Mouse (Mus musculus) embryonic facial prominence, embryonic 12.5 days (tissue): ENCODE measurements around the gene Vwa8. TPM values are rescaled to one million over a fixed set of nuclear protein-coding genes. Genes with fewer than 3 reads are reported as not detected.

ENCODE experiments used
- ATAC-seq: fragments of 200-750 bp; cut with Nextera tagmentation; 2 replicates; pipeline ENCODE4 v1.8.0; 2017; ENCODE audit not compliant: insufficient number of reproducible peaks, insufficient read depth, low FRiP score, low TSS enrichment
- H3K27ac ChIP-seq: fragments of 300-500 bp; sonication (generic); 2 replicates; pipeline ENCODE4 v1.5.1; 2016; ENCODE audit warnings: mild to moderate bottlenecking
- H3K27me3 ChIP-seq: fragments of 300-500 bp; sonication (generic); 2 replicates; pipeline ENCODE4 v1.6.1; 2016; ENCODE audit warnings: mild to moderate bottlenecking, moderate library complexity
- H3K36me3 ChIP-seq: fragments of 300-500 bp; sonication (generic); 2 replicates; pipeline ENCODE4 v1.6.1; 2016; ENCODE audit warnings: mild to moderate bottlenecking
- H3K4me1 ChIP-seq: fragments of 300-500 bp; sonication (generic); 2 replicates; pipeline ENCODE4 v1.6.1; 2016
- H3K4me2 ChIP-seq: fragments of 300-500 bp; sonication (generic); replicated peaks from 2 replicates; pipeline ENCODE4 v1.6.1; 2016; ENCODE audit warnings: mild to moderate bottlenecking, moderate library complexity
- H3K4me3 ChIP-seq: fragments of 300-500 bp; sonication (generic); 2 replicates; pipeline ENCODE4 v1.5.1; 2016; ENCODE audit warnings: mild to moderate bottlenecking
- H3K9ac ChIP-seq: fragments of 300-500 bp; sonication (generic); 2 replicates; pipeline ENCODE4 v1.6.1; 2016; ENCODE audit warnings: mild to moderate bottlenecking, moderate library complexity
- H3K9me3 ChIP-seq: fragments of 300-500 bp; sonication (generic); 2 replicates; pipeline ENCODE4 v1.6.1; 2016; ENCODE audit warnings: mild to moderate bottlenecking, moderate library complexity
- WGBS: fragments of 180-500 bp; shearing (Covaris S2); methylation state at CpG from one replicate; pipeline ENCODE4 v1.1.7; 2016; 5-methylcytosine and 5-hydroxymethylcytosine counted together
- polyA plus RNA-seq: library from polyadenylated mRNA; unstranded; fragments of >200 nt; fragmentation: Nextera tagmentation; extraction: Ambion mirVana; gene quantifications from 2 replicates; pipeline ENCODE4 v1.2.1, GENCODE M21; 2016

The Vwa8 gene
- polyA plus RNA-seq, 1 experiment from 2014 or later: 10.6 TPM

DNA sequence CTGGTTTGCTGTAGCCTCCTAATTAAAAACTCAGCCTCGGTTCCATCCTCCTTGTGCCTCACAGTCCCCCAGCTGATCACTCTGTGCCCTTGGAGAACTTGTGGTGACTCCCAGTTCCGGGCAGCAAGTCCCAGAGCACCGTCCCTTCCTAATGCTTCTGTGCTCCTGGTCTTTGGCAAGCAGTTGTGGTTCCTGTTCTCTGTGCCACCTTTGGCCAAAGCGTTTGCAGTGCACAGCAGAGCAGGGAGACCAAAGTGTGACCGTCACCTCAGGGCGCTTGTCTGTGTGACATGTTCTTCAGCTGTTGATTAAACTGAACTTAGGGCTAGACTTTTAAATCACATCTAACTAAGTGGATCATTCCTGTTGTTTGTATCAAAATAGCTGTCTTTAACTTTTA is 199.1 kb downstream of the Vwa8 start:
- Histone ChIP-seq H3K9me3 (no peaks in the 10 kb centered on the region), H3K27me3 (no peaks in the 10 kb centered on the region), H3K4me2 (no peak overlapping the region), H3K9ac (no peak overlapping the region), H3K36me3 (no peaks in the 10 kb centered on the region), H3K4me3 (no peak overlapping the region), H3K4me1 (no peaks in the 10 kb centered on the region), H3K27ac (no peak overlapping the region)
- no peak for ATAC-seq
- 82% methylated on average over 6 of the region's 6 CpGs for WGBS

DNA sequence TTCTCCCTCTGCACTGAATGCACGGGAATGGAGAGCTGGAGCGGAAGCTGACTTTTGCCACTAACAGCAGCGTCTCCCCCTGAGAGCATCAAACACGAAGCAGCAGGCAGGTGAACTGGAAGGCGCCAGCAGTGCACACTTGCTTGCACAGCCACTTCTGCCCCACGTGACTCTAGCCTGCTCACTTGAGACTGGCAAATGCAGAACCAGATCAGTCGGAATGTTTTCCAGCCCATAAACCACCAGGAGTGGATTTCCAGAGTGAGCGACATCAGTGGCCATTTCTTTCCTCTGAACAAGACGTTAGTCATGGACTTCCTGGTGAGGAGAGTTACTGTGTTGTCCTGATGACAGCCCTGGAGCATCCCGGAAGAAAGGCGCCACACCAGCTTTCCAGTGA is 200.7 kb downstream of the Vwa8 start:
- Histone ChIP-seq H3K4me3 (no peak overlapping the region), H3K27ac (no peak overlapping the region), H3K9me3 (no peaks in the 10 kb centered on the region), H3K9ac (no peak overlapping the region), H3K4me1 (no peaks in the 10 kb centered on the region), H3K27me3 (no peaks in the 10 kb centered on the region), H3K4me2 (no peak overlapping the region), H3K36me3 (no peaks in the 10 kb centered on the region)
- ATAC-seq: no peak
- WGBS: 70% methylated on average over 11 of the region's 11 CpGs

DNA sequence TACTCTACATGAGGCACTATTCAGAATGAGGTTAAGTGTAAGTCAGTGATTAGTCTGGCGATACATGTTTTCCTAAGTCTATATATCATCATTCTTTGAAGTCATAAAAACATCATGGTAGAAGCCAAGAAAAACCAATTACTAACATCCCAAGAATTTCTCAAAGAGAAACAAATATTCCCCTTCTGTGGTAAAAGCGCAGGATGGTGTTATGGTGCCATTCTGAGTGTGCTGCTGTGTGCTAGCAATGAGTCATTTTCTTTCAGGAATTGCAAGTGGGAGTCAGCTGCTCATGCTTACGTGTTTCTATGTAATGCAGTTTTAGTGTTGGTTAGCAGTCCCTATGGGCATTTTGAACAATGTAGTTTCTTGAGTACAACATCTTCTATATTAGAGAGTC is 216.8 kb downstream of the Vwa8 start:
- no peaks in the 10 kb centered on the region for H3K4me1 ChIP-seq
- no peaks in the 10 kb centered on the region for H3K27me3 ChIP-seq
- no peak overlapping the region for H3K4me3 ChIP-seq
- no peak overlapping the region for H3K4me2 ChIP-seq
- no peak overlapping the region for H3K27ac ChIP-seq
- WGBS: 90% methylated on average over 3 of the region's 3 CpGs
- H3K9ac ChIP-seq: no peak overlapping the region
- H3K36me3 ChIP-seq: no peaks in the 10 kb centered on the region
- H3K9me3 ChIP-seq: no peaks in the 10 kb centered on the region
- no peak for ATAC-seq

DNA sequence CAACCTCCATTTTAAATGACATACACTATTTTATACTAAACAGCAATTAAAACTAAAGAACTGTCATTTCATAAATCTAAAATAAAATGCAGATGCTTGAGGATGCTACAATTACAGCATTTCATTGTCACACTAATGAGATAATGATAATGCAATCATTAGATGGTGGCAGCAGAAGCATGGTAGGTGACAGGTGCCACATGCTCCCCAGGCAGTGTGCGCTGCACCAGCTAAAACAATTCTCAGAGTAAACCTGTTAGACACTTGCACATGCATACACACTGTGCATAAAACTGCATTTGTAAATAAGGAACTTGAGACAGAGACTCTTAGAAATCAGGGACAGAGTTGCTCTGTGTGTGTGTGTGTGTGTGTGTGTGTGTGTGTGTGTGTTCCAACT is 220.7 kb downstream of the Vwa8 start:
- no peak overlapping the region for H3K4me2 ChIP-seq
- no peaks in the 10 kb centered on the region for H3K27me3 ChIP-seq
- ATAC-seq: no peak
- H3K36me3 ChIP-seq: no peaks in the 10 kb centered on the region
- H3K4me3 ChIP-seq: no peak overlapping the region
- 0 out of 2 replicates have a peak, but pooled peaks cover 4% of the 10 kb centered on the region for H3K4me1 ChIP-seq
- no peaks in the 10 kb centered on the region for H3K9me3 ChIP-seq
- H3K27ac ChIP-seq: no peak overlapping the region
- no peak overlapping the region for H3K9ac ChIP-seq
- WGBS: 98% methylated on average over 1 of the region's 1 CpGs

DNA sequence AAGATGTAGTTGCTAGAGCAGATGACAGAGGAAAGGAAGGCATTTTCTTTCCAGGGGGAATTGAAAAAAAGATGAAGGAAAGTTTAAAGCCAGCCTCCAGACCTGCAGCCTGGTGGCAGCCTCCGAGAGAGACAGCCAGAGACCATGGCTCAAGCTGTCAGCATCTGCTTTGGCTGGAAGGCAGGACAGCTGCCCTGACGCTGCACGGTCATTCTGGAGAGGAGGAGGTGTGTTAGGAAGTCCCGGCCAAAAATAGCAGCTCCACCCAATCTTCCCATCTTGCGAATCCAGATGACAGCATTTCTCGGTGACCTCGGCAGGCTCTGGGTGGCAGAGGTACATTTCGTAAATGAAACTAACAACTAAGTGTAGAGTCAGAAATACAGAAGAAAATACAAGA is 225.9 kb downstream of the Vwa8 start:
- 72% methylated on average over 8 of the region's 8 CpGs for WGBS
- no peaks in the 10 kb centered on the region for H3K27me3 ChIP-seq
- H3K9ac ChIP-seq: no peak overlapping the region

DNA sequence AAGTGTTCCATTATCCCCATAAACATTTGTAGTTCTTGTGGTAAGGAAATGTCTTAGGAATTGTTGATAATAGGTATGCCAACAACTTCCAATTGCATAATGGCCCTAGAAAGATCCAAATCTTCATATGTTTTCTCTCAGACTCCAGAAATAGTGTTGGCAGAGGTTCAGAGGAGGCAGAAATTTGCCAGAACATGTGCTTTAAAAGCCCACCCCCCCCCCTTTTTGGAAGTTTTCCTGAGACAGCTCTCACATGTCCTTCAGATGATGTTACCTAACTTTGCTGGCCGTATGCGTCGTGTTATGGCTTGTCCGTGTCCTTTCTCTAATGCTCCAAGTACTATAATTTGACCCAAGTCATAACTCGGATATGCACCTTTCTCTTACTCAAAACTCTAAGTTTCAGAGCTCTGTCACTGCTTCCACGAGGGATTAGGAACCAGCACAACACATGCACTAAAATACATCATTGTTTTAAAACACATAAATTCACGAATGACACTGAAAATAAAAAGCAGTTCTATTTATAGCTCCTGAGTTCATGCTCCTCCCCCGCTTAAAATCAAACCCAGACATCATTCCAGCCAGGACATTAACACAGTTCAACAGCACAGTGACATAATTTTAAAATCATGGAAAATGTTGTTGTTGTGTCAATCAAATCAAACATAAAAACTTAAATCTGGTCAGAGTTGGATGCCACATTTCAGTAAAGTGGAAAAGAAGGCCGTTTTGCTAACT is 227.9 kb downstream of the Vwa8 start:
- WGBS: 43% methylated on average over 9 of the region's 9 CpGs
- Histone ChIP-seq H3K9me3 (no peaks in the 10 kb centered on the region), H3K4me2 (no peak overlapping the region), H3K4me3 (no peak overlapping the region), H3K4me1 (peaks cover 17% of the 10 kb centered on the region; the same call in 1 of the 2 replicates), H3K27me3 (no peaks in the 10 kb centered on the region), H3K36me3 (no peaks in the 10 kb centered on the region), H3K9ac (no peak overlapping the region), H3K27ac (peak overlapping the region; percentile 63)
- no peak for ATAC-seq

More for the DNA sequence above, 225.9 kb downstream of the Vwa8 start:
- no peak overlapping the region for H3K4me3 ChIP-seq
- no peaks in the 10 kb centered on the region for H3K36me3 ChIP-seq
- H3K4me2 ChIP-seq: no peak overlapping the region
- H3K27ac ChIP-seq: no peak overlapping the region
- no peak for ATAC-seq
- peaks cover 17% of the 10 kb centered on the region; the same call in 1 of the 2 replicates for H3K4me1 ChIP-seq
- no peaks in the 10 kb centered on the region for H3K9me3 ChIP-seq

DNA sequence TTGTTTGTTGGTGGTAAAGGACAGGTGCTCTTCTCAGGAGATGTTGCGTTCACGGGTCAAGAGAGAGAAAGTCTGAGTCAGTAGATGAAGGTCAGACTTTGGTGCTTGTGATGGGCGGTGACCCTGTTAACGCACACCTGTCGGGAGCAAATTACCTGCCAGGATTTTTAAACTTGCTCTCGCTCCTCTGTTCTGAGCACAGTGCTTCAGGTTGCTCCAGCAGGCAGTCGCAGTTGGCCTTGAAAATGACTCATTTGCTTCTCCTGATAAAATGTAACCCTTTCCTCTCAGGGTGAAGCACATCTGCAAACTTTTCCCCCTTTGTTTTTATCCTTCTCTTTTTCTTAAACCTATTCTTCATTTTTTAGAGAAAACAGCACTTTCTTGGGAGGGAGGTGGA is 234.7 kb downstream of the Vwa8 start:
- Histone ChIP-seq H3K36me3 (no peaks in the 10 kb centered on the region), H3K27me3 (no peaks in the 10 kb centered on the region), H3K4me1 (peaks cover 9% of the 10 kb centered on the region; the same call in 1 of the 2 replicates), H3K9ac (no peak overlapping the region), H3K9me3 (no peaks in the 10 kb centered on the region), H3K27ac (no peak overlapping the region), H3K4me2 (no peak overlapping the region), H3K4me3 (no peak overlapping the region)
- 66% methylated on average over 7 of the region's 7 CpGs for WGBS
- no peak for ATAC-seq

DNA sequence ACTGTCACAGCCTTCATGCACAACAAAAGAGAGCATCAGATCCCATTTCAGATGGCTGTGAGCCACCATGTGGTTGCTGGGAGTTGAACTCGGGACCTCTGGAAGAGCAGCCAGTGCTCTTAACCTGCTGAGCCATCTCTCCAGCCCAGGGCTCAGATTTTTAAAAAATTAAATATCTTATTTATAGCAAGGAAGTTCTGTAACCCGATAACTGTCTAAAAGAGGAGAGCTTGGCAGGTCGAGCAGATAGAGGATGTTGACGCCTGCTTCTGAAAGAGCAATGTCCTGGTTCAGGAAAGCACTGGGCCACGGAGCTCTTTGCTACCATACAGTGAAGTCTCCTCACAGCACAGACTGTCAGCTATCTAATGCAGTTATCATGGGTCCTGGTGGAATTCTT is 237.2 kb downstream of the Vwa8 start:
- Histone ChIP-seq H3K4me3 (no peak overlapping the region), H3K4me2 (no peak overlapping the region), H3K27me3 (no peaks in the 10 kb centered on the region), H3K9ac (no peak overlapping the region), H3K4me1 (peaks cover 19% of the 10 kb centered on the region; the same call in 1 of the 2 replicates), H3K9me3 (no peaks in the 10 kb centered on the region), H3K36me3 (no peaks in the 10 kb centered on the region), H3K27ac (no peak overlapping the region)
- WGBS: 81% methylated on average over 5 of the region's 5 CpGs
- ATAC-seq: no peak

DNA sequence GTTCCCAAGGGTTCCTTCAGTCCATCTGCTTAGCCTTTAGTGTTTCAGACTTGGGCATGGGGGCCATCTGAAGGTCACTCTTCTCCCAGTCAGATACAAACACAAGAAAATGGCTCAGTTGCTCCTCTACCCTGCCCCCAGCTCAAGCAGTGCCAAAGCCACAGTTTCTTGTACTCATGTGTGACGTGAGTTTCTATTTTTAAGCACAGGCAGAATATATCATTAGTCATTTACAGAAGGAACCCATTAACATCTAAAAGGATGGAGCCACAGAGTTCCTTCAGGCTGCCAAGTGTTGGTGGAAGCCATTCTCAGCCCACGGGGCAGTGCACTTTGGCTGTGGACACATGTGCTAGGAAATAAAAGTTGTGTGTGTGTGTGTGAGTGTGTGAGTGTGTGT is 240.6 kb downstream of the Vwa8 start:
- ATAC-seq: peak; percentile 47; the same call in 1 of the 2 replicates
- 0 out of 2 replicates have a peak, but pooled peaks cover 2% of the 10 kb centered on the region for H3K9me3 ChIP-seq
- H3K27ac ChIP-seq: no peak overlapping the region
- no peak overlapping the region for H3K4me3 ChIP-seq
- WGBS: 22% methylated on average over 2 of the region's 2 CpGs
- H3K9ac ChIP-seq: no peak overlapping the region
- H3K4me2 ChIP-seq: no peak overlapping the region
- peaks cover 15% of the 10 kb centered on the region; the same call in 1 of the 2 replicates for H3K4me1 ChIP-seq
- H3K27me3 ChIP-seq: no peaks in the 10 kb centered on the region
- H3K36me3 ChIP-seq: peaks cover 5% of the 10 kb centered on the region

DNA sequence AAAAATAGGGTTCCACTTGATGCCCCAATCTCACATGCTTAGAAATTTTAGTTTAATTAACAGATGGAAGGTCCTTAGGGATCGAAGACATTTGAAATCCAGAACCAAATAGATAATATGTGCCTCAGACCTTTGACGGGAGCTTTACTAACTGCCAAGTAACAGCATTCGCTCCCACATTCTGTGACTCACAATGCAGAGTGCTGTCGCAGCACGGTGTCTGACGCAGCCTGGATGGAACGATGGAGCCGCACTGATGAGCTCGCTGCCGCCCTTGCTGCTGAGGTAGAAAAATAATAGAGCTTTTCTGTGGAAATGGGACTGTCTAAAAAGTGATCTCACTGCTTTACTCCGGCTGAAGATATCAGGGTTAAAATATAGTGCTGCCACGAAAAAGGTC is 248.3 kb downstream of the Vwa8 start:
- ATAC-seq: no peak
- 92% methylated on average over 12 of the region's 12 CpGs for whole genome bisulfite sequencing
- H3K4me1 ChIP-seq: no peaks in the 10 kb centered on the region
- no peak overlapping the region for H3K4me2 ChIP-seq
- H3K4me3 ChIP-seq: no peak overlapping the region
- 0 out of 2 replicates have a peak, but pooled peaks cover 2% of the 10 kb centered on the region for H3K9me3 ChIP-seq
- H3K27me3 ChIP-seq: no peaks in the 10 kb centered on the region
- no peak overlapping the region for H3K9ac ChIP-seq
- no peak overlapping the region for H3K27ac ChIP-seq
- H3K36me3 ChIP-seq: peaks cover 8% of the 10 kb centered on the region

DNA sequence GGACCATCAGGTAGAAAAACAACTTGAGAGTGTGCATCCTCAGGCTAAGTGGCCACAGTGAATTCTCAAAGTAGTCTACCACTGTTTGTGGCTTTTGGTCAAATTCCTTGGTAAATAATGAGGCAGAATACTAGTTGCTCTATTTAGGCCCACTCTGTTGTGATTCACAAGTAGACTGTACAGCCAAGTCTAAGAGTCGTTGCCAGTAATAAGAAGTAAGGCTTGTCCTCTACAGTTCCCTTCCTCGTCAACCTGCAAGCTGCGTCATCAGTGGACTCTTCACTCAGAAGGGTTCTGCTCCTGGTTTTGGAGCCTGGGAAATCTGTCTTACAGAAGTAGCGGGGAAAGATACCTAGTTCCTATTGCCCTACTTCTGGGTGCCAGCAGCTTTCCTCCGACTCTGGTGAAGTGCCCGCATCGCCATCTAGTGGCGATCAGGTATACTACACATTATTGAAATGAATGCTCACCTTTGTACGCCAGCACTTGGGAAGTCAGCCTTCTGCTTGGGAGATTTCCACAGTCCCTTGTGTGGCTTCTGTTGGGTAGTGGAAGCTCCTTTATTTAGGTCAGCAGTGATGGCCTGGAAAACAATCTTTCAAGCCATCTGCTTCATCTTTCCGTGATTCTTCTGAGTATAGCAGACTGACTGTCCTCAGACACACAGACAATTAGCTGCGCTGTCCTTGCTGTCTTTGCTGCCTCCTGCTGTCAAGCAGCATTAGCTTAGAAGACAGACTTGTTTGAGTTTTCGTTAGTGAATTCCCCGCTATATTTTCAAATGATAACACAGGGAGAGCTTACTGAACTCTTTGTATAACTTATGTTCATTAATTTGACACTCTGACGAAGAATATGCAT is 258.0 kb downstream of the Vwa8 start:
- ATAC-seq: peak; percentile 28; the same call in 1 of the 2 replicates
- Histone ChIP-seq H3K4me1 (no peaks in the 10 kb centered on the region), H3K27me3 (no peaks in the 10 kb centered on the region), H3K4me3 (no peak overlapping the region), H3K4me2 (no peak overlapping the region), H3K9ac (no peak overlapping the region), H3K36me3 (no peaks in the 10 kb centered on the region), H3K9me3 (no peaks in the 10 kb centered on the region), H3K27ac (no peak overlapping the region)
- WGBS: 31% methylated on average over 14 of the region's 14 CpGs

DNA sequence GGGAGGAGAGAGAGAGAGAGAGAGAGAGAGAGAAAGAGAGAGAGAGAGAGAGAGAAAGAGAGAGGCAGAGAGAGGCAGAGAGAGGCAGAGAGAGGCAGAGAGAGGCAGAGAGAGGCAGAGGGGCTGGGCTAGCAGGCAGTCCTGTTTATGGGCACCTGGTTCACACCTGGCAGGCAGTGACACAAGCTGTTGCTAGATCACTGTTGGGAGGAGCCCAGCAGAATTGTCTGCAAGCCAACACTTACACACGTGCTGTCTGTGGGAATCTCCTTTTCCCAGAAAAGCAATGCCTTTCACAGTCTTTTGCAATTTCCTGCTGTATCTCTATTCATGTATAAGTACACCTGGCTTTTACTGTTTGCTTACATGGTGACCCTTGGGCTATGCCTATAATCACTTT is 260.5 kb downstream of the Vwa8 start:
- Histone ChIP-seq H3K4me2 (no peak overlapping the region), H3K4me1 (no peaks in the 10 kb centered on the region), H3K27ac (no peak overlapping the region), H3K27me3 (no peaks in the 10 kb centered on the region), H3K9ac (no peak overlapping the region), H3K36me3 (no peaks in the 10 kb centered on the region), H3K4me3 (no peak overlapping the region), H3K9me3 (no peaks in the 10 kb centered on the region)
- 30% methylated on average over 1 of the region's 1 CpGs for WGBS
- ATAC-seq: no peak
